Mouse (Mus musculus) cerebellum, adult 2 months (tissue): ENCODE data around the gene Card11.

Experiments used
- CTCF ChIP-seq: fragments of 200-500 bp; IDR thresholded peaks from 2 replicates; pipeline ENCODE4 v1.5.1; 2011; ENCODE audit warnings: low read depth, mild to moderate bottlenecking, control low read depth, low read length, moderate library complexity, borderline replicate concordance; ENCODE audit not compliant: insufficient read depth
- POLR2A ChIP-seq: fragments of 200-500 bp; IDR thresholded peaks from 2 replicates; pipeline ENCODE4 v1.6.1; 2011; ENCODE audit warnings: low read length, control low read depth, borderline replicate concordance; ENCODE audit not compliant: insufficient read depth

- TF ChIP-seq CTCF (no peak), POLR2A (no peak)
Observed at GRCm38 (mm10) chr5:140823386-140823785, 177.0 kb downstream of the Card11 start.
